Comparison of ENCODE assay signal across 13 mouse cellular contexts in genomic region chr11:96338957-96339855, GRCm38 (mm10). TPM values are rescaled to one million over a fixed set of nuclear protein-coding genes. Genes with fewer than 3 reads are reported as not detected.
DNase-seq lines count a peak whose midpoint lies in the region; ATAC-seq and TF ChIP-seq lines count a peak whose summit lies in the region.
"Had no signal": no experiment of that assay in that cellular context is flagged by ENCODE, and none has a peak within 500 bp of the region (broad histone marks: within the 10 kb centered on the region; RNA-seq: fewer than 3 reads in every experiment).

No protein-coding gene starts in this region.

- DNase-seq in liver, embryonic 11.5 days (ENCODE audit: low spot score), result no peak
- no peak for DNase-seq in liver, postnatal 0 days
- DNase-seq in gastrocnemius, adult 8-10 months (ENCODE audit: low spot score in 2 of 2), result no peak
- DNase-seq: gastrocnemius, postnatal 14 days; lung, postnatal 4 days had no signal

- TF ChIP-seq CTCF in liver, postnatal 0 days (IDR thresholded peaks at IDR 0.05; ENCODE audit: low read depth), result no peak

- no peak for TF ChIP-seq EP300 in liver, postnatal 0 days (IDR thresholded peaks at IDR 0.05; ENCODE audit: low read depth)

- no peak overlapping the region for H3K9ac ChIP-seq in liver, embryonic 11.5 days (ENCODE audit: low read depth, low read length)
- no peak overlapping the region for H3K9ac ChIP-seq in liver, postnatal 0 days (replicated peaks)
- peak overlapping the region; percentile 85 for H3K9ac ChIP-seq in hindbrain, embryonic 12.5 days
- H3K9ac ChIP-seq in kidney, embryonic 15.5 days, result peak overlapping the region; percentile 61
- H3K9ac ChIP-seq in stomach, embryonic 14.5 days (replicated peaks; ENCODE audit: low read depth, low read length), result peak overlapping the region; percentile 28; the same call in 1 of the 2 replicates

- WGBS in liver, embryonic 11.5 days, result 23% methylated on average over 7 of the region's 7 CpGs
- WGBS in liver, postnatal 0 days (ENCODE audit: insufficient replicate concordance), result 52% methylated on average over 7 of the region's 7 CpGs
- WGBS in hindbrain, embryonic 12.5 days, result 14% methylated on average over 7 of the region's 7 CpGs
- WGBS in kidney, embryonic 15.5 days, result 41% methylated on average over 7 of the region's 7 CpGs
- 33% methylated on average over 7 of the region's 7 CpGs for WGBS in stomach, embryonic 14.5 days

- H3K4me1 ChIP-seq in liver, embryonic 11.5 days (replicated peaks; ENCODE audit: control insufficient read depth, insufficient read depth, low read length), result peaks cover 23% of the 10 kb centered on the region
- H3K4me1 ChIP-seq in liver, postnatal 0 days (ENCODE audit: insufficient read depth), result no peaks in the 10 kb centered on the region
- peaks cover 10% of the 10 kb centered on the region; the same call in 1 of the 2 replicates for H3K4me1 ChIP-seq in hindbrain, embryonic 12.5 days
- peaks cover 98% of the 10 kb centered on the region for H3K4me1 ChIP-seq in kidney, embryonic 15.5 days
- peaks cover 61% of the 10 kb centered on the region for H3K4me1 ChIP-seq in stomach, embryonic 14.5 days (ENCODE audit: control insufficient read depth, insufficient read depth, low read length)

- no peak overlapping the region for H3K4me3 ChIP-seq in liver, embryonic 11.5 days (ENCODE audit: low read depth, low read length)
- H3K4me3 ChIP-seq in liver, postnatal 0 days (ENCODE audit: low read depth, low read length), result no peak overlapping the region
- peak overlapping the region; percentile 42 for H3K4me3 ChIP-seq in hindbrain, embryonic 12.5 days
- H3K4me3 ChIP-seq in kidney, embryonic 15.5 days (replicated peaks), result peak overlapping the region; percentile 43
- H3K4me3 ChIP-seq in stomach, embryonic 14.5 days (ENCODE audit: low read depth, low read length), result peak overlapping the region; percentile 35
- H3K4me3 ChIP-seq: forebrain, embryonic 10.5 days; left cerebral cortex, adult 2 months had no signal

- H3K27ac ChIP-seq in liver, embryonic 11.5 days (ENCODE audit: low read depth, low read length), result peak overlapping the region; percentile 55; the same call in 1 of the 2 replicates
- H3K27ac ChIP-seq in liver, postnatal 0 days (ENCODE audit: low read depth), result no peak overlapping the region
- peak overlapping the region; percentile 95 for H3K27ac ChIP-seq in hindbrain, embryonic 12.5 days
- H3K27ac ChIP-seq in kidney, embryonic 15.5 days, result peak overlapping the region; percentile 100
- peak overlapping the region; percentile 100 for H3K27ac ChIP-seq in stomach, embryonic 14.5 days (ENCODE audit: low read length)
- H3K27ac ChIP-seq: forebrain, embryonic 10.5 days; left cerebral cortex, adult 2 months had no signal

- H3K9me3 ChIP-seq in liver, embryonic 11.5 days (ENCODE audit: control insufficient read depth, low read length), result no peaks in the 10 kb centered on the region
- H3K9me3 ChIP-seq in liver, postnatal 0 days (ENCODE audit: low read length), result no peaks in the 10 kb centered on the region
- H3K9me3 ChIP-seq in hindbrain, embryonic 12.5 days (replicated peaks), result no peaks in the 10 kb centered on the region
- H3K9me3 ChIP-seq in kidney, embryonic 15.5 days (replicated peaks), result no peaks in the 10 kb centered on the region
- no peaks in the 10 kb centered on the region for H3K9me3 ChIP-seq in stomach, embryonic 14.5 days (ENCODE audit: control insufficient read depth, low read depth, low read length)
- H3K9me3 ChIP-seq: forebrain, embryonic 10.5 days had no signal

- H3K4me2 ChIP-seq in liver, embryonic 11.5 days, result no peak overlapping the region
- H3K4me2 ChIP-seq in liver, postnatal 0 days (ENCODE audit: low read depth, low read length), result no peak overlapping the region
- H3K4me2 ChIP-seq in hindbrain, embryonic 12.5 days (replicated peaks), result peak overlapping the region; percentile 62
- H3K4me2 ChIP-seq in kidney, embryonic 15.5 days, result peak overlapping the region; percentile 76
- peak overlapping the region; percentile 78 for H3K4me2 ChIP-seq in stomach, embryonic 14.5 days (replicated peaks; ENCODE audit: low read depth, low read length)

- no peak for ATAC-seq in liver, embryonic 11.5 days (replicated peaks; ENCODE audit: low FRiP score)
- no peak for ATAC-seq in liver, postnatal 0 days
- ATAC-seq in hindbrain, embryonic 12.5 days (ENCODE audit: low FRiP score), result no peak
- no peak for ATAC-seq in kidney, embryonic 15.5 days (replicated peaks; ENCODE audit: low FRiP score)
- no peak for ATAC-seq in stomach, embryonic 14.5 days (ENCODE audit: insufficient number of reproducible peaks, insufficient read depth, low FRiP score, low read depth)
- no peak for ATAC-seq in erythroblast, adult 5-6 weeks (replicated peaks; ENCODE audit: low FRiP score, poor library complexity, severe bottlenecking)

- H3K36me3 ChIP-seq in liver, embryonic 11.5 days (ENCODE audit: control insufficient read depth, insufficient read depth, low read length), result no peaks in the 10 kb centered on the region
- no peaks in the 10 kb centered on the region for H3K36me3 ChIP-seq in liver, postnatal 0 days (replicated peaks; ENCODE audit: insufficient read depth, low read length)
- no peaks in the 10 kb centered on the region for H3K36me3 ChIP-seq in hindbrain, embryonic 12.5 days
- peaks cover 32% of the 10 kb centered on the region for H3K36me3 ChIP-seq in kidney, embryonic 15.5 days
- no peaks in the 10 kb centered on the region; the same call in 1 of the 2 replicates for H3K36me3 ChIP-seq in stomach, embryonic 14.5 days (ENCODE audit: control insufficient read depth, insufficient read depth, low read length)
- H3K36me3 ChIP-seq: forebrain, embryonic 10.5 days had no signal

- peaks cover 99% of the 10 kb centered on the region for H3K27me3 ChIP-seq in liver, embryonic 11.5 days (replicated peaks; ENCODE audit: control insufficient read depth, insufficient read depth, low read length)
- H3K27me3 ChIP-seq in liver, postnatal 0 days (ENCODE audit: insufficient read depth, low read length), result peaks cover 78% of the 10 kb centered on the region
- H3K27me3 ChIP-seq in hindbrain, embryonic 12.5 days, result peaks cover 95% of the 10 kb centered on the region
- H3K27me3 ChIP-seq in kidney, embryonic 15.5 days, result no peaks in the 10 kb centered on the region
- no peaks in the 10 kb centered on the region for H3K27me3 ChIP-seq in stomach, embryonic 14.5 days (ENCODE audit: control insufficient read depth, insufficient read depth, low read length)

RNA-seq across cellular contexts. Expression of gene Hoxb2, which starts 11.1 kb away (rescaled TPM):
- polyA plus RNA-seq in liver, embryonic 11.5 days (2014; fragmentation: Nextera tagmentation; extraction: Ambion mirVana), result 11.2 and 11.3 TPM in 2 replicates
- 0.67 and 1.1 TPM in 2 replicates for polyA plus RNA-seq in liver, postnatal 0 days (2015; fragmentation: Nextera tagmentation; extraction: Ambion mirVana)
- 58.2 and 73.9 TPM in 2 replicates for polyA plus RNA-seq in hindbrain, embryonic 12.5 days (2016; fragmentation: Nextera tagmentation; extraction: Ambion mirVana)
- 45.7 and 45.9 TPM in 2 replicates for polyA plus RNA-seq in kidney, embryonic 15.5 days (2015; fragmentation: Nextera tagmentation; extraction: Ambion mirVana)
- 23.1 and 25.9 TPM in 2 replicates for polyA plus RNA-seq in stomach, embryonic 14.5 days (2014; fragmentation: Nextera tagmentation; extraction: Ambion mirVana)
- under 1 TPM in 2 of 4 experiments, not detected in 2; 0.22 to 0.24 TPM for total RNA-seq in gastrocnemius, adult 8-10 months (2022)
- not detected in 2 replicates for total RNA-seq in erythroblast, adult 5-6 weeks (2015; ENCODE audit: low replicate concordance)
- total RNA-seq in erythroblast, adult 5-6 weeks (2017; ENCODE audit: low replicate concordance), result not detected in 2 replicates
- total RNA-seq: left cerebral cortex, adult 2 months had no signal
- polyA plus RNA-seq: forebrain, embryonic 10.5 days had no signal

RNA-seq across cellular contexts. Expression of gene Hoxb3, which starts 16.1 kb away (rescaled TPM):
- polyA plus RNA-seq in liver, embryonic 11.5 days (2014; fragmentation: Nextera tagmentation; extraction: Ambion mirVana), result 0.97 and 1.3 TPM in 2 replicates
- polyA plus RNA-seq in liver, postnatal 0 days (2015; fragmentation: Nextera tagmentation; extraction: Ambion mirVana), result 0.19 and 0.26 TPM in 2 replicates
- polyA plus RNA-seq in hindbrain, embryonic 12.5 days (2016; fragmentation: Nextera tagmentation; extraction: Ambion mirVana), result 15.3 and 19.3 TPM in 2 replicates
- 4.4 and 4.5 TPM in 2 replicates for polyA plus RNA-seq in kidney, embryonic 15.5 days (2015; fragmentation: Nextera tagmentation; extraction: Ambion mirVana)
- polyA plus RNA-seq in stomach, embryonic 14.5 days (2014; fragmentation: Nextera tagmentation; extraction: Ambion mirVana), result 3.6 and 4.7 TPM in 2 replicates
- under 1 TPM; 0.24 to 0.40 (median 0.30) TPM for total RNA-seq in gastrocnemius, adult 8-10 months (2022)
- total RNA-seq in erythroblast, adult 5-6 weeks (2015; ENCODE audit: low replicate concordance), result not detected in 2 replicates
- total RNA-seq in erythroblast, adult 5-6 weeks (2017; ENCODE audit: low replicate concordance), result not detected in 2 replicates
- total RNA-seq: left cerebral cortex, adult 2 months had no signal
- polyA plus RNA-seq: forebrain, embryonic 10.5 days had no signal

RNA-seq across cellular contexts. Expression of gene Hoxb4, which starts 21.1 kb away (rescaled TPM):
- 0.71 and 1.1 TPM in 2 replicates for polyA plus RNA-seq in liver, embryonic 11.5 days (2014; fragmentation: Nextera tagmentation; extraction: Ambion mirVana)
- 0.22 and 0.27 TPM in 2 replicates for polyA plus RNA-seq in liver, postnatal 0 days (2015; fragmentation: Nextera tagmentation; extraction: Ambion mirVana)
- 7.7 and 8.1 TPM in 2 replicates for polyA plus RNA-seq in hindbrain, embryonic 12.5 days (2016; fragmentation: Nextera tagmentation; extraction: Ambion mirVana)
- polyA plus RNA-seq in kidney, embryonic 15.5 days (2015; fragmentation: Nextera tagmentation; extraction: Ambion mirVana), result 6.4 and 7.1 TPM in 2 replicates
- polyA plus RNA-seq in stomach, embryonic 14.5 days (2014; fragmentation: Nextera tagmentation; extraction: Ambion mirVana), result 3.5 and 3.7 TPM in 2 replicates
- under 1 TPM; 0.15 to 0.46 (median 0.21) TPM for total RNA-seq in gastrocnemius, adult 8-10 months (2022)
- total RNA-seq in erythroblast, adult 5-6 weeks (2015; ENCODE audit: low replicate concordance), result 0.63 TPM in 1 of 2 replicates, not detected in the other
- 0.56 and 0.77 TPM in 2 replicates for total RNA-seq in erythroblast, adult 5-6 weeks (2017; ENCODE audit: low replicate concordance)
- total RNA-seq: left cerebral cortex, adult 2 months had no signal
- polyA plus RNA-seq: forebrain, embryonic 10.5 days had no signal

RNA-seq across cellular contexts. Expression of gene Hoxb1, which starts 26.3 kb away (rescaled TPM):
- 0.73 and 0.85 TPM in 2 replicates for polyA plus RNA-seq in liver, embryonic 11.5 days (2014; fragmentation: Nextera tagmentation; extraction: Ambion mirVana)
- polyA plus RNA-seq in liver, postnatal 0 days (2015; fragmentation: Nextera tagmentation; extraction: Ambion mirVana), result not detected in 2 replicates
- polyA plus RNA-seq in hindbrain, embryonic 12.5 days (2016; fragmentation: Nextera tagmentation; extraction: Ambion mirVana), result 0.82 and 2.2 TPM in 2 replicates
- 0.27 and 0.35 TPM in 2 replicates for polyA plus RNA-seq in kidney, embryonic 15.5 days (2015; fragmentation: Nextera tagmentation; extraction: Ambion mirVana)
- polyA plus RNA-seq in stomach, embryonic 14.5 days (2014; fragmentation: Nextera tagmentation; extraction: Ambion mirVana), result 0.22 and 0.32 TPM in 2 replicates
- not detected for total RNA-seq in gastrocnemius, adult 8-10 months (2022)
- total RNA-seq in erythroblast, adult 5-6 weeks (2015; ENCODE audit: low replicate concordance), result not detected in 2 replicates
- total RNA-seq in erythroblast, adult 5-6 weeks (2017; ENCODE audit: low replicate concordance), result not detected in 2 replicates
- total RNA-seq: gastrocnemius, postnatal 14 days; heart, postnatal 25 days; left cerebral cortex, adult 2 months had no signal
- polyA plus RNA-seq: forebrain, embryonic 10.5 days; testis, adult 2 months had no signal

RNA-seq across cellular contexts. Expression of gene Hoxb5, which starts 36.1 kb away (rescaled TPM):
- polyA plus RNA-seq in liver, embryonic 11.5 days (2014; fragmentation: Nextera tagmentation; extraction: Ambion mirVana), result 3.7 and 4.5 TPM in 2 replicates
- 0.75 and 0.91 TPM in 2 replicates for polyA plus RNA-seq in liver, postnatal 0 days (2015; fragmentation: Nextera tagmentation; extraction: Ambion mirVana)
- 74.3 and 126 TPM in 2 replicates for polyA plus RNA-seq in hindbrain, embryonic 12.5 days (2016; fragmentation: Nextera tagmentation; extraction: Ambion mirVana)
- polyA plus RNA-seq in kidney, embryonic 15.5 days (2015; fragmentation: Nextera tagmentation; extraction: Ambion mirVana), result 18.8 and 20.2 TPM in 2 replicates
- 21.2 and 23.3 TPM in 2 replicates for polyA plus RNA-seq in stomach, embryonic 14.5 days (2014; fragmentation: Nextera tagmentation; extraction: Ambion mirVana)
- total RNA-seq in gastrocnemius, adult 8-10 months (2022), result under 1 TPM; 0.29 to 0.49 (median 0.37) TPM
- total RNA-seq in erythroblast, adult 5-6 weeks (2015; ENCODE audit: low replicate concordance), result not detected in 2 replicates
- total RNA-seq in erythroblast, adult 5-6 weeks (2017; ENCODE audit: low replicate concordance), result not detected in 2 replicates
- total RNA-seq: left cerebral cortex, adult 2 months had no signal
- polyA plus RNA-seq: forebrain, embryonic 10.5 days had no signal

Comparison
In these comparisons a context has a peak if more than half of its experiments do, and no peak if none do; other contexts are left out.
1. H3K4me2 ChIP-seq: peak in hindbrain, embryonic 12.5 days (single experiment), kidney, embryonic 15.5 days (single experiment) and stomach, embryonic 14.5 days (single experiment); none in liver, embryonic 11.5 days (single experiment) and liver, postnatal 0 days (single experiment).
2. H3K4me3 ChIP-seq: peak in hindbrain, embryonic 12.5 days (single experiment), kidney, embryonic 15.5 days (single experiment) and stomach, embryonic 14.5 days (single experiment); none in liver, embryonic 11.5 days (single experiment) and liver, postnatal 0 days (single experiment).
3. H3K9ac ChIP-seq: peak in hindbrain, embryonic 12.5 days (single experiment), kidney, embryonic 15.5 days (single experiment) and stomach, embryonic 14.5 days (single experiment); none in liver, embryonic 11.5 days (single experiment) and liver, postnatal 0 days (single experiment).